Mouse (Mus musculus): ENCODE data around the gene Opcml. TPM values are rescaled to one million over a fixed set of nuclear protein-coding genes. Genes with fewer than 3 reads are reported as not detected.

Gene Opcml
- polyA plus RNA-seq, 1 experiment from 2014 or later: 73.0 TPM

GRCm38 (mm10) chr9:28080694-28081093, 290.1 kb downstream of the Opcml start:
- Histone ChIP-seq H3K9me3 (replicated peaks; ENCODE audit: control insufficient read depth, low read length, poor library complexity, severe bottlenecking) (no peaks in the 10 kb centered on the region), H3K9ac (ENCODE audit: low read depth, low read length) (no peak overlapping the region), H3K4me1 (ENCODE audit: control insufficient read depth, insufficient read depth, low read length) (peaks cover 7% of the 10 kb centered on the region), H3K27me3 (ENCODE audit: control insufficient read depth, insufficient read depth, low read depth, low read length) (no peaks in the 10 kb centered on the region), H3K4me2 (ENCODE audit: low read length) (no peak overlapping the region), H3K4me3 (ENCODE audit: low read depth, low read length) (no peak overlapping the region), H3K27ac (ENCODE audit: low read length) (no peak overlapping the region), H3K36me3 (ENCODE audit: control insufficient read depth, insufficient read depth, low read length) (no peaks in the 10 kb centered on the region)
- WGBS: 65% methylated on average over 4 of the region's 4 CpGs
- no peak for ATAC-seq

- H3K9ac ChIP-seq (ENCODE audit: low read depth, low read length): no peak overlapping the region
- 41% methylated on average over 3 of the region's 3 CpGs for WGBS
- H3K27me3 ChIP-seq (ENCODE audit: control insufficient read depth, insufficient read depth, low read depth, low read length): no peaks in the 10 kb centered on the region
- H3K27ac ChIP-seq (ENCODE audit: low read length): no peak overlapping the region
- H3K4me3 ChIP-seq (ENCODE audit: low read depth, low read length): no peak overlapping the region
- H3K4me2 ChIP-seq (ENCODE audit: low read length): no peak overlapping the region
- H3K4me1 ChIP-seq (ENCODE audit: control insufficient read depth, insufficient read depth, low read length): peaks cover 7% of the 10 kb centered on the region
- H3K36me3 ChIP-seq (ENCODE audit: control insufficient read depth, insufficient read depth, low read length): no peaks in the 10 kb centered on the region
- H3K9me3 ChIP-seq (replicated peaks; ENCODE audit: control insufficient read depth, low read length, poor library complexity, severe bottlenecking): no peaks in the 10 kb centered on the region
- no peak for ATAC-seq
Measured at GRCm38 (mm10) chr9:28083754-28084153, 293.2 kb downstream of the Opcml start.

- H3K4me2 ChIP-seq (ENCODE audit: low read length): no peak overlapping the region
- no peaks in the 10 kb centered on the region for H3K36me3 ChIP-seq (ENCODE audit: control insufficient read depth, insufficient read depth, low read length)
- no peak overlapping the region for H3K4me3 ChIP-seq (ENCODE audit: low read depth, low read length)
- H3K9me3 ChIP-seq (replicated peaks; ENCODE audit: control insufficient read depth, low read length, poor library complexity, severe bottlenecking): no peaks in the 10 kb centered on the region
- peaks cover 7% of the 10 kb centered on the region for H3K4me1 ChIP-seq (ENCODE audit: control insufficient read depth, insufficient read depth, low read length)
- H3K27me3 ChIP-seq (ENCODE audit: control insufficient read depth, insufficient read depth, low read depth, low read length): no peaks in the 10 kb centered on the region
- no peak overlapping the region for H3K9ac ChIP-seq (ENCODE audit: low read depth, low read length)
- peak overlapping the region; percentile 33; the same call in 1 of the 2 replicates for H3K27ac ChIP-seq (ENCODE audit: low read length)
- ATAC-seq: peak; percentile 71; the same call in 1 of the 2 replicates
- 7% methylated on average over 2 of the region's 2 CpGs for WGBS
Measured at GRCm38 (mm10) chr9:28084273-28084726, 293.7 kb downstream of the Opcml start.

DNA sequence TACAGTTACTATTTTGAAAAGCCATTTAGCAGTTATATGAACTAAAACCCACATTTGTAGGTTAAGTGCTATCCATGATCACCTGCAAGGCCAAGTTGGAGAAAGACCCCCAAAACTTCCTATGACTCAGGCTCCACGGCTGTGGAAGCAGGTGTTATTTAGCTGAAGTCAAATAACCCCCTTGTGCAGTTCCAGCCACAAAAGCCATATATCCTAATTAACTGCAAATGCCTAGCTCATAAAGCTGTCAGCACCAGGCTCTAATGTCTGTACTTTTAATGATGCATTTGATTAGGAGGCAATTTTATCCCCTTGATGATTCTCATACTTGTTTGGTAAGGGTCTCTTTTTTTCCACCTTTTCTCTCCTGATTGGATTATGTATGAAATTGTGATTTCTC, 300.8 kb downstream of the Opcml start:
- Histone ChIP-seq H3K4me3 (ENCODE audit: low read depth, low read length) (no peak overlapping the region), H3K27me3 (ENCODE audit: control insufficient read depth, insufficient read depth, low read depth, low read length) (no peaks in the 10 kb centered on the region), H3K9me3 (replicated peaks; ENCODE audit: control insufficient read depth, low read length, poor library complexity, severe bottlenecking) (no peaks in the 10 kb centered on the region), H3K27ac (ENCODE audit: low read length) (no peak overlapping the region), H3K36me3 (ENCODE audit: control insufficient read depth, insufficient read depth, low read length) (no peaks in the 10 kb centered on the region), H3K9ac (ENCODE audit: low read depth, low read length) (no peak overlapping the region), H3K4me2 (ENCODE audit: low read length) (no peak overlapping the region), H3K4me1 (ENCODE audit: control insufficient read depth, insufficient read depth, low read length) (no peaks in the 10 kb centered on the region)
- 72% methylated on average over 1 of the region's 1 CpGs for WGBS
- ATAC-seq: no peak

DNA sequence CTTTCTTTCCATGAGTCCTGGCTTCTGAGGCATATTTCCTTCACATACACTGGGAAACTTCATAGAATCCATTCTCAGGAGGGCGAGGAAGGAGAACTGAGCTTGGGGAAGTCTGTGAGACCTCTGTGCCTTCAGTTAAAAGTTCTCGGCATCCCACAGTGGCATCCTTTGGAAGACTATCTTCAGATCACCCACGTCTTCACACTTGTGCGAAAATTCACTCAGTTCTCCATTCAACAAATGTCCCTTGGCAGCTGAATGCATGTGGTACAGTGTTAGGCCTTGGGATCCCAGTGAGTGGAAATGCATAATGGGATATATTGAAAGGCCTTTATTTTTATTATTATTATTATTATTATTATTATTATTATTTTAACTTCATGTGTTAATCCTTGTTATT, 304.1 kb downstream of the Opcml start:
- H3K9ac ChIP-seq (ENCODE audit: low read depth, low read length): no peak overlapping the region
- ATAC-seq: no peak
- H3K9me3 ChIP-seq (replicated peaks; ENCODE audit: control insufficient read depth, low read length, poor library complexity, severe bottlenecking): no peaks in the 10 kb centered on the region
- WGBS: over 99% methylated on average over 4 of the region's 4 CpGs
- H3K27ac ChIP-seq (ENCODE audit: low read length): no peak overlapping the region
- no peaks in the 10 kb centered on the region for H3K27me3 ChIP-seq (ENCODE audit: control insufficient read depth, insufficient read depth, low read depth, low read length)
- no peak overlapping the region for H3K4me3 ChIP-seq (ENCODE audit: low read depth, low read length)
- no peak overlapping the region for H3K4me2 ChIP-seq (ENCODE audit: low read length)
- H3K36me3 ChIP-seq (ENCODE audit: control insufficient read depth, insufficient read depth, low read length): no peaks in the 10 kb centered on the region
- no peaks in the 10 kb centered on the region for H3K4me1 ChIP-seq (ENCODE audit: control insufficient read depth, insufficient read depth, low read length)

- 95% methylated on average over 2 of the region's 2 CpGs for WGBS
- ATAC-seq: no peak
- H3K9ac ChIP-seq (ENCODE audit: low read depth, low read length): no peak overlapping the region
Measured at GRCm38 (mm10) chr9:28096204-28096603, 305.6 kb downstream of the Opcml start.

DNA sequence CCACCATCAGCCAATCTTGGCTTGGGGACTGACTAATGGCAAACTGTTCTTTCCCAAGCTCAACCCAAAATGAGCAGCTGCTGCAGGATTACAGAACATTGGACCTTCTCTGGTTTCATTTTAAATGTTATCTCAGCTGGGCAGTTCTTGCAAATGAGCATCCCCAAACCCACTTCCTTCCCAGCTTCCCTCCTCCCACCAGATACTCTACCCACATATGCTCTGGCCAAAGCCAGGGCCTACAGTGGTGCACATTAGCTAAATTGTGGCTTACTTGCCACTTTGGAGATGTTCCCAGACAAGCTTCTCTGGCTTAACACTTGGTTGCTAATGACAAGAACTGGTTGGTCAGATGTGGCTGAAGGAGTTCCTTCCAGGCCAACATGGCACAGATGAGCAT, 311.4 kb downstream of the Opcml start:
- Histone ChIP-seq H3K4me1 (ENCODE audit: control insufficient read depth, insufficient read depth, low read length) (no peaks in the 10 kb centered on the region), H3K27me3 (ENCODE audit: control insufficient read depth, insufficient read depth, low read depth, low read length) (no peaks in the 10 kb centered on the region), H3K27ac (ENCODE audit: low read length) (no peak overlapping the region), H3K4me3 (ENCODE audit: low read depth, low read length) (no peak overlapping the region), H3K9me3 (replicated peaks; ENCODE audit: control insufficient read depth, low read length, poor library complexity, severe bottlenecking) (no peaks in the 10 kb centered on the region), H3K4me2 (ENCODE audit: low read length) (no peak overlapping the region), H3K9ac (ENCODE audit: low read depth, low read length) (no peak overlapping the region), H3K36me3 (ENCODE audit: control insufficient read depth, insufficient read depth, low read length) (no peaks in the 10 kb centered on the region)
- no peak for ATAC-seq

More at GRCm38 (mm10) chr9:28096204-28096603, 305.6 kb downstream of the Opcml start:
- H3K4me2 ChIP-seq (ENCODE audit: low read length): no peak overlapping the region
- H3K36me3 ChIP-seq (ENCODE audit: control insufficient read depth, insufficient read depth, low read length): no peaks in the 10 kb centered on the region
- H3K4me1 ChIP-seq (ENCODE audit: control insufficient read depth, insufficient read depth, low read length): no peaks in the 10 kb centered on the region
- no peak overlapping the region for H3K4me3 ChIP-seq (ENCODE audit: low read depth, low read length)
- no peaks in the 10 kb centered on the region for H3K9me3 ChIP-seq (replicated peaks; ENCODE audit: control insufficient read depth, low read length, poor library complexity, severe bottlenecking)
- no peaks in the 10 kb centered on the region for H3K27me3 ChIP-seq (ENCODE audit: control insufficient read depth, insufficient read depth, low read depth, low read length)
- H3K27ac ChIP-seq (ENCODE audit: low read length): no peak overlapping the region

DNA sequence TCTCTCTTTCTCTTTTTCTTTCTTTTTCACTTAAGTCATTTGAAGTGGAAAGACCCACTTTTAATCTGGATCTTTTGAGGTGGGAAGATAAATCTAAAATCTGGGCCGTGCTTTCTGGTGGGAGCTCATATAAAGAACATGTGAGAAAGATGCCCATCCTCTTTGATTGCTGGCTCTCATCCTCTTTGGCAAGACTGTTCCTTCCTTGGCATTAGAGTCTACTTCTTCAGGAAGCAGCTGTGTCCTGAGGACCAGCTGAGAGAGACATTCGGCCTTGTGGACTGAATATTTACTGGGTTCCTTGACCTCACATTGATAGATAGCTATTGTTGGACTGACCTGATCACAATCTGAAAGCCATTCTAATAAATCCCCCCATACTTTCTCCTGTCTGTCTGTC, 331.3 kb downstream of the Opcml start:
- Histone ChIP-seq H3K4me2 (ENCODE audit: low read length) (no peak overlapping the region), H3K9me3 (replicated peaks; ENCODE audit: control insufficient read depth, low read length, poor library complexity, severe bottlenecking) (no peaks in the 10 kb centered on the region), H3K4me1 (ENCODE audit: control insufficient read depth, insufficient read depth, low read length) (no peaks in the 10 kb centered on the region), H3K36me3 (ENCODE audit: control insufficient read depth, insufficient read depth, low read length) (no peaks in the 10 kb centered on the region), H3K4me3 (ENCODE audit: low read depth, low read length) (no peak overlapping the region), H3K27ac (ENCODE audit: low read length) (no peak overlapping the region), H3K27me3 (ENCODE audit: control insufficient read depth, insufficient read depth, low read depth, low read length) (no peaks in the 10 kb centered on the region), H3K9ac (ENCODE audit: low read depth, low read length) (no peak overlapping the region)
- no peak for ATAC-seq
- WGBS: 88% methylated on average over 2 of the region's 2 CpGs

GRCm38 (mm10) chr9:28128735-28129134, 338.2 kb downstream of the Opcml start:
- H3K9ac ChIP-seq (ENCODE audit: low read depth, low read length): no peak overlapping the region
- H3K36me3 ChIP-seq (ENCODE audit: control insufficient read depth, insufficient read depth, low read length): no peaks in the 10 kb centered on the region
- no peak overlapping the region for H3K27ac ChIP-seq (ENCODE audit: low read length)
- no peak for ATAC-seq
- no peaks in the 10 kb centered on the region for H3K9me3 ChIP-seq (replicated peaks; ENCODE audit: control insufficient read depth, low read length, poor library complexity, severe bottlenecking)
- no peak overlapping the region for H3K4me2 ChIP-seq (ENCODE audit: low read length)
- no peaks in the 10 kb centered on the region for H3K27me3 ChIP-seq (ENCODE audit: control insufficient read depth, insufficient read depth, low read depth, low read length)
- 41% methylated on average over 1 of the region's 1 CpGs for WGBS
- no peaks in the 10 kb centered on the region for H3K4me1 ChIP-seq (ENCODE audit: control insufficient read depth, insufficient read depth, low read length)
- H3K4me3 ChIP-seq (ENCODE audit: low read depth, low read length): no peak overlapping the region
